Mouse (Mus musculus) cerebellum, postnatal 25 days (tissue): Measurements from ENCODE around the gene Rab35.

Source experiments
- DNase-seq, 2 experiments: peaks; one replicate each; pipeline ENCODE4 v3.0.0; 2021; ENCODE audit warnings: mixed read lengths in 2 of 2

The Rab35 gene

DNA sequence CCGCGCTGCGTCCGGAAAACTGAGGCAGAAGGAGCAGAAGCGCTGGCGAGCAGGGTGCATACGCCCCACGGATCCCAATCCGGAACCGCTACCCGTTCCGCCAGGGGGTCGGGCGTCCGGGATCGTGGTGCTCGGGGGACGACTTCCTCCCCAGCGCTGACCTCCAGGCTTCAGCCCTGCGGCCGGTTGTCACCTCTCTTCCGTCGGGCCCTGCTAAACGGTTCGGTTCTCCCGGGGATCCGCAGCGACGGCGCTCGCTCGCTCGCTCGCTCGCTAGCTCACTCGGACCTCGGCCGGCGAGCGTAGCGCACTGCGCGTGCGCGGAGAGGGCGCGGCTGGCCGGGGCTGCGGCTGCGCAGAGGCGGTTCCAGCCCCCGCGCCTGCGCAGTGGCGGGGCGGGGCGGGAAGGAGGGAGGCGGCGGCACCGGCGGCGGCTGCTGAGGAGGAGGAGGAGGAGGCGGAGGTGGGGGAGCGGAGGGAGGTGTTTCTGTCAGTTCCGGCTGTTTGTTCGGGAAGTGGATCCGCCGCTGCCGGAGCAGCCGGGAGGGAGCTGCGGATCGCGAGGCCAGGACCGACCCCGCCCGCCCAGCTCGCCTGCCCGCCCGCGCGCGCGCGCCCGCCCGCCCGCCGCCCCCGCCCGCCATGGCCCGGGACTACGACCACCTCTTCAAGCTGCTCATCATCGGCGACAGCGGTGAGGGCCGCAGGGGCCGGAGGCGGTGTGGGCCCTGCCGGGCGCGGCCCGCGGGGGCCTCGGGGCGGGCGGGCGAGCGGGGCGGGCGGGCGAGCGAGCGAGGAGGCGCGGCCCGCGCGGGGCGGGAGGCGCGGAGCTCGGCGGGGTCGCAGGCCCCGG is at the start of gene Rab35:
Rab35 (plus strand) TSS at position 404 of the 853 bp plus-strand sequence.
- peak; percentile 95 to 98 for DNase-seq

DNA sequence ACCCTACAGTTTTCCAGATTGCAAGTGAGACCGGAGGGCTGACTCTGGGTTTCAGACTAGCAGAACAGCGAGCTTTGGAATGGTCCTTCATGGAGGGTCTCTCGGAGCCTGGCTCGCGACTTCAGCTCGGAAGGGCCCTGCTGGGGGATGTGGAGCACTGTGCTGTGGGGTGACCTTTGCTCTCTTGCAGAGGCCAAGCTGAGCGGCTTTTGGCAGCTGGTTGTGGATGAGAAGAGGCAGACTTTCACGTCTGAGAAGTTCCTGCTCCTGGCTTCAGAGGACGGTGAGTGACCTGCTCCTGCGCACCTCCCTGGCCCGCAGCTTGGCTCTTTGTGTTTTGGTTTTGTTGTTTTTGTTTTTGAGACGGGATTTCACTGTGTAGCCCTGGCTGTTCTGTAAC is 46.1 kb upstream of the Rab35 start:
- DNase-seq, result no peak

DNA sequence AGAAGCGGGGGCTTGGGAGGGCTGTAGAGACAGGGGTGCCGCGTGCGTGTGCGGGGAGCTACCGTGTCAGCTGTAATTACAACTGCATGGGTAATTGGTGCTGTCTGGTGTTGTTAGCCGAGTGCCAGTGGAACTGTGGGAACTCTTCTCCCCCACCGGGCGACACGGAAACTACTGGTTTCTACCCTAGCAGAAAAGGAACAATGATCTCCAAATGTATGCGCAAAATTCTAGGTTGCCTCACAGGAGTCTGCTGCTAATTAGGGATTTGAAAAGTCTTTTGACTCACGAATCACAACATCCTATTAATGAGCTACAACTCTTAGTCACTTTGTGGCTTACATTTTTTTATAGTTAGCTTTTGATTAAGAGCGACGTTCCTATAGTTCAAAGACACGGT is 45.5 kb upstream of the Rab35 start:
- DNase-seq, result no peak

DNA sequence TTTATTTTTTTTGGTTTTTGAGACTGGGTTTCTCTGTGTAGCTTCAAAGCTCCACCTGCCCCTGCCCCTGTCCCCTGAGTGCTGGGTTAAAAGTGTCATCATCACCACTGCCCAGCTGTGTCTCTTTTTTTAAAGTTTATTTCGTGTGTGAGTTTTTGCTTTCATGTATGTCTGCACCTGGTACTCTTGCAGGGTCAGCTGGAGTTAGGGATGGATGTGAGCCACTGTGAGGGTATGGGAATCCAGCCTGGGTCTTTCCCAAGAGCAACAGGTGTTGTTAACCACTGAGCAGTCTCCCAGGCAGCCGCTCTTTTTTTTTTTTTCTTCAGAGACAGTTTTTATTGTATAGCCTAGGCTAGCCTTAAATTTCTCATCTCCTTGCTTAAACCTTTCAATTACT is 44.9 kb upstream of the Rab35 start:
- no peak for DNase-seq

DNA sequence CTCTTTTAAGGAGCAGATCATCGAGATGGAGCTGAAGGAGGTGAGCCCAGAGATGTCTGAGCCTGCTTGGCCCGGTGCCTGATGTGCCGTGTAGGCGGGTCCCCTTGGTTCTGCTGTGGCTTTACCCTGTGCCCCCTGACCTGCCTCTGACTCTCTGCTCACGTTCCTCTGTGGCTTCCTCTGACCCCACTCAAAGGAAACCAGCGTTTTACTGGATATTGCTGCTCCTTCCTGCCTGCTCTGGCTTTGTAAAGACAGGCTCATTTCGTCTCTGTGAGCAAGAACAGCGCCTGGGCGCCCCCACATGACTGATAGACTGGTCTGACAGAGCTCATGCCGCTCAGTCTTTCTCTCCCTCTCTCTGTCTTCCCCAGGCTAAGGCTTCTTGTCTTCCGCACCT is 40.7 kb upstream of the Rab35 start:
- no peak for DNase-seq

DNA sequence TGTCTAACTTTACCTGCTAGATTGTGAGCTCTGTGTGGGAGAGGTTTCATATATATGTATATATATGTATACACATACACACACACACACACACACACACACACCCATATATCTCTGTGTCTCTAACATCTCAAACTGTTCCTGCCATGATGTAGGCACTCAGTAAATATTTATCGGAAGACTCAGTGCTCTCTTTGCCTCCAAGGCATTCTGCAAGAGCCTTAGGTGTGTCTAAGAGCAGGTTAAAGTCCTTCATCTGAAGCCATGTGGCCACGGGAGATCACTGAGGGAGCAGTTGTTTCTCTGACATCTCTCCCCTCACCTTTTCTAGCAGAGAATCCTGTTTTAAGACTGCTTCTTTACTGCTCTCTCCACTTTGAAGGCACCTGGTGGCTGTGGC is 40.2 kb upstream of the Rab35 start:
- DNase-seq, result no peak

DNA sequence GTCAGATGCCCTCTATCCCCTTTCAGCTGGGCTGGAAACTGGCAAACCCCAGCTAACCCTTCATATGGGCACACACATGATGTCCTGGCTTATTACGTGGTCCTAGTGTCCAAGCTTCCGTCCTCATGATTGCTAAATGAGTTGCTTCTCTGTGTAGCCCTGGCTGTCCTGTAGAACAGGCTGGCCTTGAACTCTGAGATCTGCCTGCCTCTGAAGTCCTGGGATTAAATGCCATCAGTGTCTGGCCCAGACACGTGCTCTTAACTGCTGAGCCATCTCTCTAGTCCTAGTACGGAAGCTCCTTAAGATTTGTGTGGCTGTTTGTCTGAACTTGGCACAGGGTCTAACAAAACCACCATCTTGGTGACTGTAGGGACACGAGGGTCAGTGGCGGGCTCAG is 28.1 kb upstream of the Rab35 start:
- DNase-seq, result no peak

DNA sequence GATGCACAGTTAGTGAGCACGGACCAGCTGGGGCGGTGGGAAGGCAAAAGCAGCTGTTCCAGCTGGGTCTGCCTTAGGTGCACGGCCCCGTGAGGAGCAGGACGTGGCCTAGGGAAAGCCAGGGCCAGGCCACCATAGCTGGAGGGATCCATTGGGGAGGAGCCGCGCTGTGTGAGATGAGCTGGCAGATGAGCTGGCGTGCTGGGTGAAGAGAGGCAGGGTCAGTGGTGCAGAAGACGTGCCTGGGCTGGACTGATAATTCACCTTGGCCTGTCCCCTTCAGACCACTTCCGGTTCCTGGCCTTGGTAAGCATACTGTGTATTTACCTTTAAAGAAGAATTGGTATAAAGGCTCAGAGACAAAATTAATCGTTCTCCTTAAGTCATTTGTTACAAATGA is 20.1 kb upstream of the Rab35 start:
- DNase-seq, result no peak

DNA sequence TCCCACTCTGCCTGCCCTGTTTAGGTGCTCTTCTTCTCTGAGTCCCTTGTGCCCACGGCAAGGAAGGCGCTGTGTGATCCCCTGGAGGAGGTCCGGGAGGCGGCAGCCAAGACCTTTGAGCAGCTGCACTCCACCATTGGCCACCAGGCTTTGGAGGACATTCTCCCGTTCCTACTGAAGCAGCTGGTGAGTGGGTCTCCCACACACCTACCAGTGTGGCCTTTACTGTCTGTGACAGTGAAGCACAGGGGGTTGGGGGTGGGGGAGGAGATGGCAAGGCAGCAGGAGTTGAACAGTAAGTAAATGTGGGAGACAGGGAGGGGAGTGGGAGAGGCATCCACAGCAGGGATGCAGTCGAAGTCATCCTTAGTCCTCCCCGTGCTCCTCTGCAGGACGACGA is 18.4 kb upstream of the Rab35 start:
- no peak for DNase-seq

DNA sequence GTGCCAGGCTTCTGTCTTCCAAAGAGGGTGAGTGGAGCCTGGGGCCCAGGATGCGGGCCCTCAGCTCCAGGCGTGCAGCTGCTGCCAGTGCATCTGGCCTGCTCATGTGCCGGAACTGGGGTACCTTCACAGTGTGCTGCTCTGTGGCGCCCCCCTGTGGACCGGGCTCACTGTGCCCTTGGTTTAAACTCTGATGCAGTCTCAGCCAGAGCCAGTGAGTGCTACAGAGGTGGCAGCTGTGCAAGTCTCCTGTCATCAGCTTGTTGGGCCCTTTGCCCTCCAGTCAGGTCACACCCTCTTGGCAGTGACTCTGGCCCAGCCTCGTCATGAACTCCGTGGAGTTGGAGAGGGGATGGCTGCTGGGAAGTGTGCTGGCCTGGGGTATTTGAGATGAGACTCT is 16.8 kb upstream of the Rab35 start:
- peak; percentile 40 to 62 for DNase-seq

DNA sequence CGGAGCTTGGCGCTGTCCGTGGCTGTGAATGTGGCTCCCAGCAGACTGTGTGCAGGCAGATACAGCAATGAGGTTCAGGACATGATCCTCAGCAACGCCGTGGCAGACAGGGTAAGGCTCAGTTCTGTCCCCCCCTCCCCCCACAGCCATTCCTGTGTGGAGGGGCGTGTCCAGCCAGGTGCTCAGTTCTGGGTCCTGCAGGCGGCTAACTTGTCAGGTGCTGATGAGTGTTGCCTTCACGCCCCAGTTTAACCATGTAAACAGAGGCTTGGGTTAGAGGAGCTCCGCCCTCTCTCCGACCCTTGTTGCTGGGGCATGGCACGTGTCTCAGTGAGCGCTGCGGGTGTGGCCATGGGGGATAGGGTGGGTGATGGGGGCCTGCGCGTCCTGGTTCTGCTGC is 12.0 kb upstream of the Rab35 start:
- no peak for DNase-seq

DNA sequence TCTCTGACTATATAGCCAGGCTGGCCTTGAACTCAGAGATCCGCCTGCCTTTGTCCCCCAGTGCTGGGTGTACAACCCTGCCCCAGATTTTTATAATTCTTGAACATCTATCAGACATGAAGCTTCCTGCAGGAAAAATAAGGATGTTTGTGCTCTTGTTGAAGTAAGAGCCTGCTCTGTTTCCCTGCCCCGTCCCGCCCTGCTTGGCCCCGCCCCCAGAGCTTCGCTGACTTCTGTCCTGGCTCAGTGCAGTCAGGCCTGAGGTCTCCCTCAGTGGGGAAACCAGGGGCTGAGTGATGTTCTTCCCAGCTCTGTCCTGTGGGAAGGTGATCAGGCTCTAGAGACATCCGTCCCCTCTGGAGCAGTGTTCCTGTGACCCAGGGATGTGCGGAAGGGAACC is 9.0 kb upstream of the Rab35 start:
- DNase-seq, result no peak

DNA sequence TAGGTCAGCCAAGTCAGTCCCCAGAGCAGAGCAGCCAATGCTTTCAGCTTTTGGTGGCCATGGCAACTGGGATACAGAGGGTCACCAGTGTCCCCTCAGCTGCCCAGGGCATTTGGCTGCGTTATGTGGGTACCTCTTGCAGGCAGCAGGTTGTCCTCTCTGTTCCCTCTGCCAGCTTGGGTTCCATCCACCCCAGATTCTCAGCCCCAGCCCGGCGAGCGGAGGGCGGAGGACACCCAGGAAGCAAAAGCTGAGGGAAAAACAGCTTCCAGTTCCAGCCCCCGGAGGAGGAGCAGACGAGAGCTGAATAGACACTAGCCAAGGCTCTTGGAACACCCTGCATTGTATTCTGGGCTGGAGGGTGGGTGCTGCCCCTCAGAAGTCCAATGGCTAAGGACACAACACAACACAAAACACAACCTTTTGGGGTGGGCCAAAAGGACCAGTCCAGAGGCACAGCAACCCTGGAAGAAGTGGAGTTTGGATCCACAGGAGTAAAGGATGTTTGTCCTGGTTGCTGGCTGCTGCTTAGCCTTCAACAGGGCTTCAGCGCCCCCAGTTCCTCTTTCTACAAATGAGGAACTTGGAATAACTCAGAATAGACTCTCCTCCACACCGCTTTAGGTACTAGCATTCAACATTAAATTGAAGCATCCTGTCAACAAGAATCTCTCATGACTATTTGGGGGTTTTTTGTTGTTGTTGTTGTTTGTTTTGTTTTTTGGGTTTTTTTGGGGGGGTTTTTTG is 7.8 kb upstream of the Rab35 start:
- DNase-seq, result no peak

DNA sequence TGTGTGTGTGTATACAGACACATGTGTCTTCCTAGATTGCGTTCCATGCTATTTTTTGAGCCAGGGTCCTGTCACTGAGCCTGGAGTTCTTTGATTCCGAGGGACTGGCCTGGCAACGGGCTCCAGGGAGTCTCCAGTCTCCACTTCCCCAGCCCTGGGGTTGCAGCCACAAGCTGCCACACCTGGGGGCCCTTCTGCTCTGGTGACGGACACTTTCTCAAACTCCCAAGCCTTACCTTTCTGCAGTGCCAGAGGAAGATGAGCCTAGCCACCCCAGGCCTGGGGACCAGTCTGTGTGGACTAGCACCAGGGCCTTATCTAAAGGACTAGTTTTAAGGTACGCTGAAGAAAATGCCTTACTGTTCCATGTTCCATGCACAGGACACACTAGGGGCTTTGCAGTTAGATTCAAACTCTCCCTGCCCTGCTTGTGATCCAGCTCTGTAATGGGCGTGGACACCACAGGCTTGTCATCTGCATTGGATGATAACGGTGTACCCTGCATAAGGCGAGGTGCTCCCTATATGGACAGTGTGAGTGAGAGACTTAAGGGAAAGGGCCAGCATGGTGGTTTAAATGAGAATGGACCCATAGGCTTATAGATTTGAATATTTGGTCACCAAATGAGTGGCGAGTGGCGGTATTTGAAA is 5.3 kb upstream of the Rab35 start:
- no peak for DNase-seq

DNA sequence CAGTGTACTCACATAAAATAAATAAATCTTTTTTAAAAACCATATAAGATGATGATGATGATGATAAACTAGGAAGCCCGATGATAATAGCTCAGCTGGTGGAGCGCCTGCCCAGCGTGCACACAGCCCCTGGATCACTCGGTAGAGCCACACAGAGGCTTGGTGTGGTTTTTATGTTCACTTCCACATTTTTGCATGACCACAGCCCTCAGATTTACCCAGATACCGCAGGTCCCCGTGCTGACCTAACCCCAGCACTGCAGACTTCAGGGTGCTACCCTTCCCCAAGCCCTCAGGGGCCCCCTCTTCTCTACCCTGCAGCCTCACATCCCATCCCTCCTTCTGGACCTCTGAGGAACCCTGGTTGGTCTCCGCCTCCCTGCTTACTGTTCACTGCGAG is 3.6 kb upstream of the Rab35 start:
- DNase-seq, result no peak

DNA sequence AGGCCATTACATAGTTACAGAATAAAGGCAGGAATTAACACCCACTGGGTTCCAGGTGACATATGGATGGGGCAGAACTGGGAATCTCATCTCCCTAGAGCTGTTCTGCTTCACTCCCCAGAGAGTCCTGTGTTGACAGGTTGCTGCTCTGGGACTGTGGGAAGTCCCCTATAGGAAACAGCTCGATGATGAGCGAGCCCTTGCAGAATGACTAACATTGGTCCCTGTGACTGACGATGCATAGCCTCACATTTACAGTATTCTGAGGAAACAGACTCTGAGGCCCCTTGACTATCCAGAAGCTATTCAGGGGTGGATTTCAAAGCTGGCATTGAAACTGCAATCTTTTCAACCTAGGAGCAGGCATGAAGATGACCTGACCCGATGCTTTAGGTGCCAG is 2.0 kb upstream of the Rab35 start:
- DNase-seq, result no peak

DNA sequence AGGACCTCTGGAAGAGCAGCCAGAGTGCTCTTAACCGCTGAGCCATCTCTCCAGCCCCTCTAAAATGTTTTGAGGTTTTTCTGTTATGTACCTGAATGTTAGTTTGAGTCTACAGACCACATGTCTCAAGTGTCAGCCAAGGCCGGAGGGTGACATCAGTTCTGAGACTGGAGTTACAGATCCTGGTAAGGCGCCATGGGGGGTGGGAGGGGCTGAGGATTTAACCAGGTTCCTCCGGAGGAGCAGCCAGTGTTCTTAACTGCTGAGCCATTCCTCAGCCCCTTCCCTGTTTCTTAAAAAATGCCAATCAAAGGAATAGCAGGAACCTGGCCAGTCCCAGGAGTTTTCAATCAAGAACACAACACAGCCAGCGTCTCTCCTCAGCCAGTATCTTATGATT is 1.4 kb upstream of the Rab35 start:
- DNase-seq, result no peak

DNA sequence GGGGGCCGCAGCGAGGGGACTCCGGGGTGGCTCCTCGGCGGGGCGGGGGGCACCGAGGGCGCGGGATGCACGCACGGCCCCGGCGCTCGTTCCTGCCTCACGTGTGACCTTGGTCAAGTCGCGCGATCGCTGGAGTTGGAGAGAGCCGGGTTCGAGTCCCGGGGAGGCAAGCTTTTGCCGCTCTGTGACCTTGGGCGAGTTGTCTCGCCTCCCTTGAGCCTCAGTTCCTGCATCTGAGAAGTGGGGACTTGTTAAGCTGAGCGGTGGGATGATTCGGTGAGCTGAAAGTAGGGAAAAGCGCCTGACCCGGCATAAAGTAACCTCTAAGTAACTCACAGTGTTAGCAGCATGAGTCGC is 628 bp downstream of the Rab35 start:
- peak; percentile 51 to 64 for DNase-seq

DNA sequence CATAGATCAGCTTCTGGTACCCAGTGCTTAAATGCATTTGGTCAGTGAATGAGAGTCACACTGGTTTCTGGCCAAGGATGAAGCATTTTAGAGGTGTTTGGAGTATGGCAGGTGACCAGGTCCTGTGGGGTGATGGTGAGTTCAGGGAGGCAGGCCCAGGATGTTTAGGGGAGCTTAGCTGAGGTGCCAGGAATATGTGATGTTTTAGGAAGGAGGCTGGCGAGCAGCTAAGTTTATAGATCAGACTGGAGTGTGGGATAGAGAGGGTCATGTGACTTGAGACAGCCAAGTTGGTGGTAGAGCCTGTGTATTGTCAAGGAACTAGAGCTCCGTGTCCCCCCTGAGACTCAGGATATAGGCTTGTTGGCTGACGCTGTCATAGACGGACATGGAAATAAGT is 1.4 kb downstream of the Rab35 start:
- DNase-seq, result no peak

DNA sequence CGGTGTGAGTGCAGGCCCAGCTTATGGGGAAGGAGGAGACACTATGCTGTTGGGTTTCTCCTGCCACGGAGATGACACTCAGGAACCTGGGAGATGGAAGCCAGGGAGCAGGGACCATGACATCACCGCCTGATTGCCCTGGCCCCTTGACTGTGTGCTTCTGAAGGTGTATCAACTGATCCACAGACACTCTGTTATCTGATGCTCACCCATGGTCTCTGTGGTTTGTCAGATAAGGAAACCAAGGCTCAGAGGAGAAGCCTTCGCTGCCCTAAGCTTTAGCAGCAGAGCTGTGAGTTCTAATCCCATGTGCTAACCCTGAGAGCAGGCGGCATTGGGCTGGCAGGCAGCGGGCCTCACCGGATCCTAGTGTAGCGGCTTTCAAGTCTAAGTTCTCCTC is 2.3 kb downstream of the Rab35 start:
- DNase-seq, result no peak

DNA sequence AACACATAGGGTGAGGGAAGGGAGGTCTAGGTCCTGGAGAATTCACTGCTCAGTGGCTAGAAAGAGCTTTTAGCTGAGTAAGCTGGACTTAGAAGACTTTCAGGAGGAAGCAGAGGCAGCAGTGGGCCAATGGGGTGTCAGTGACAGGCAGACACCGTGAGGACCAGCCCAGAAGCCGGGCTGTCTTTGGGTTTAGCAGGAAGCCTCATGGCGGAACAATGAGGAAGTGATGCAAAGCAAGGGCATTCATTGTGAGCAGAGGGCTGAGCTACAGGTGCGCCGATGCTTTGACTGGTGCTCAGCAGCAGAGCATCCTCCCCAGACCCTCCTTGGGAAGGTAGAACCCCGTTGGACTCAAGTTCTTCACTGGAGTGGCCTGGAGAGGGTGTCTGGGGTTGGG is 3.8 kb downstream of the Rab35 start:
- no peak for DNase-seq

DNA sequence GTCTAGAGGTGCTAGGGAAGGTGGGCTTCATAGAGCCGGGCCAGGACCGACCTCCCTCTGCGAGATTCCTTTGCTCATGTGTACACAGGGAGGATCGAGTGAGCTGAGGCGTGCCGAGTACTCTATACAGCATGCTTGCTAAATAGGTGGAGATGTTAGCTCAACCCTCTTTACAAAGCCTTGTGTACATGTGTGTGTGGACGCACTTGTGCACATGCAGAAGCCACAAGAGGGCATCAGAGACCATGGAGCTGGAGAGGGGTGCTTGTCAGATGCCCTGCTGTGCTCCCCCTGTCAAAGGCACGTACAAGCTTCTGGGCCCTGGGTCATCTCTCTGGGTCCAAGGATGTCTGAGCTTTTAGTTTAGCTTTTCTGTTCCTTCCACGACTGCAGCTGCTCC is 12.5 kb downstream of the Rab35 start:
- DNase-seq, result peak; percentile 24 to 50

DNA sequence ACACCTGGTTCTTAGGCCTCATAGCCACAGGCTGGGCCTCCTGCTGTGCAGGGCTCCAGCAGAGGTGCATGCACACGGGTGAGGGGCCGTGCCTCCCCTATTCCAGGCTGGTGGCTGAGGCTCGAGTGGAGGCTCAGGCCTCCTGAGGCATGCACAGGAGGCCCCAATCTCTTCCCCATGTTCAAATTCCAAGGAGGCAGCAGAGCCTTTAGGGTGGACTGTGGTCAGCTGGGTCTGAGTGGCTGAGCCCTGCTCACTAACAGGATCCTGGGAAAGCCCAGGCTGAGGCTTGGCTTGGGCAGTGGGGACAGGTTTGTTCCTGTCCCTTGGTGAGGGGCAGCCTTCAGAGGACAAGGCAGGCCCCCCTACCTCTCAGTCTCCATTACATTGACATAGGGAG is 17.2 kb downstream of the Rab35 start:
- DNase-seq, result no peak

DNA sequence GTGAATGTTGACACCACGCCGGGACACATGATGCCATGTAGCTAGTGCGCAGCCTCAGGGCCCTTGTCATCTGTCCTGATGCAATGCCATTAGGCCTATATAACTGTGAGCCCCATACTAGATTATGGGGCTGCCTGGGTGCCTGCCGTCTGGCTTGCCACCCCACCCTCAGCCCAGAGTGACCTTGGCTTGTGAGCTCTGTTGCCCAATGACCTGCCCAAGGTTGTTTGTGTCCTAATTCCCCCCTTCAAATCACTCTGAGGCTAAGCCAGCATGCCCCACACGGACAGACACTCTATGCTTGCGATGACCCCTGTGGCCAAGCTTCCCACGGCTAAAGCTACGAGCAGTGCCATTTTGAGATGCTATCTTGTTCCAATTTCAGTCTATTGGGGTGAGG is 18.0 kb downstream of the Rab35 start:
- DNase-seq, result no peak
